Mouse (Mus musculus) lung, embryonic 16.5 days (tissue): ENCODE results near the gene Sult1b1. TPM values are rescaled to one million over a fixed set of nuclear protein-coding genes. Genes with fewer than 3 reads are reported as not detected.
"Not testable (repeated sequence)": the region's sequence is repeated elsewhere in the genome, so short reads cannot be mapped to it uniquely, and the experiment has no call there.

Experiments
- ATAC-seq: fragments of 200-750 bp; cut with Nextera tagmentation; 2 replicates; pipeline ENCODE4 v1.8.0; 2017; ENCODE audit warnings: low read depth, mild to moderate bottlenecking, moderate library complexity
- H3K27ac ChIP-seq: fragments of 300-500 bp; sonication (generic); 2 replicates; pipeline ENCODE4 v1.5.1; 2014; ENCODE audit warnings: mild to moderate bottlenecking, control low read depth, low read length
- H3K27me3 ChIP-seq: fragments of 300-500 bp; sonication (generic); 2 replicates; pipeline ENCODE4 v1.6.1; 2014; ENCODE audit warnings: low read depth, low read length, mixed read lengths; ENCODE audit not compliant: control insufficient read depth, insufficient read depth
- H3K36me3 ChIP-seq: fragments of 300-500 bp; sonication (generic); 2 replicates; pipeline ENCODE4 v1.6.1; 2014; ENCODE audit warnings: low read length; ENCODE audit not compliant: control insufficient read depth, insufficient read depth
- H3K4me1 ChIP-seq: fragments of 300-500 bp; sonication (generic); replicated peaks from 2 replicates; pipeline ENCODE4 v1.6.1; 2014; ENCODE audit warnings: low read length, mixed read lengths; ENCODE audit not compliant: control insufficient read depth, insufficient read depth
- H3K4me2 ChIP-seq: fragments of 300-500 bp; sonication (generic); 2 replicates; pipeline ENCODE4 v1.6.1; 2014; ENCODE audit warnings: low read depth, low read length, control low read depth
- H3K4me3 ChIP-seq: fragments of 300-500 bp; sonication (generic); 2 replicates; pipeline ENCODE4 v1.5.1; 2014; ENCODE audit warnings: mild to moderate bottlenecking, low read length, control low read depth
- H3K9ac ChIP-seq: fragments of 300-500 bp; sonication (generic); 2 replicates; pipeline ENCODE4 v1.6.1; 2014; ENCODE audit warnings: low read length, control low read depth
- H3K9me3 ChIP-seq: fragments of 300-500 bp; sonication (generic); 2 replicates; pipeline ENCODE4 v1.6.1; 2016; ENCODE audit warnings: low read length; ENCODE audit not compliant: control insufficient read depth
- WGBS: fragments of 180-500 bp; shearing (Covaris S2); extraction: QIAGEN DNeasy Blood & Tissue Kit; methylation state at CpG from one replicate; pipeline ENCODE4 v1.1.7; 2014; 5-methylcytosine and 5-hydroxymethylcytosine counted together
- polyA plus RNA-seq: library from polyadenylated mRNA; unstranded; fragments of >200 nt; fragmentation: Nextera tagmentation; extraction: Ambion mirVana; gene quantifications from 2 replicates; pipeline ENCODE4 v1.2.1, GENCODE M21; 2015

Sult1b1 gene
- polyA plus RNA-seq, 1 experiment from 2014 or later: not detected

DNA sequence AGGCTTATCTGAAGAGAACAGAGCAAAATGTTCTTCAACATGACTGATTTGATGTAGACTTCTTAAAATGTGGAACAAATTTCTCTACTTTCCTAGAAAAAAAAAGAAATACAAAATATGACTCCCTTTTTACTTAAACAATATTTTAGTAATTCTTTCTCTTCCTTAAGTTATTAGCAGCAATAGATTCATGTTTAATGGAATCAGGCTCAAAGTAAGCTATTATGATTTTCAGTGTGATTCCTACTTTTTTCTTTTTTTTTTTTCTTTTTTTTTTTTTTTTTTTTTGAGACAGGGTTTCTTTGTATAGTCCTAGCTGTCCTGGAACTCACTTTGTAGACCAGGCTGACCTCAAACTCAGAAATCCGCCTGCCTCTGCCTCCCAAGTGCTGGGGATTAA, 51.3 kb downstream of the Sult1b1 start, which contains the start of gene Gm43638:
TSS of gene Gm43638 (minus strand) at position 101 of the 400 bp plus-strand sequence.
- not testable (repeated sequence) for H3K36me3 ChIP-seq, H3K9me3 ChIP-seq, H3K27ac ChIP-seq, H3K27me3 ChIP-seq, H3K4me3 ChIP-seq, ATAC-seq, H3K4me1 ChIP-seq, H3K9ac ChIP-seq, H3K4me2 ChIP-seq
- WGBS: 65% methylated on average over 1 of the region's 1 CpGs

GRCm38 (mm10) chr5:87482160-87482559, 55.8 kb downstream of the Sult1b1 start, which contains the start of gene Ugt2a2:
TSS of gene Ugt2a2 (minus strand) at chr5:87482260.
- 73% methylated on average over 5 of the region's 5 CpGs for WGBS
- H3K4me3 ChIP-seq: no peak within 1 kb of the TSS
- no peak for ATAC-seq
- no peaks in the 10 kb centered on the region for H3K4me1 ChIP-seq
- H3K4me2 ChIP-seq: no peak within 1 kb of the TSS
- no peaks in the 10 kb centered on the region for H3K27me3 ChIP-seq
- H3K9ac ChIP-seq: no peak within 1 kb of the TSS
- no peaks in the 10 kb centered on the region for H3K9me3 ChIP-seq
- H3K27ac ChIP-seq: no peak within 1 kb of the TSS
- H3K36me3 ChIP-seq: no peaks in the 10 kb centered on the region

Other genes with a start within 250 kb of the Sult1b1 start
- not detected in 2 replicates for gene Ugt2a3, start 201.0 kb downstream of the Sult1b1 start, polyA plus RNA-seq
- not detected in 2 replicates for gene Ugt2b38, start 114.0 kb downstream of the Sult1b1 start, polyA plus RNA-seq
- gene Ugt2a2, start 55.9 kb downstream of the Sult1b1 start, polyA plus RNA-seq: not detected in 2 replicates
- not detected in 2 replicates for gene Gm43638, start 51.4 kb downstream of the Sult1b1 start, polyA plus RNA-seq
- gene Ugt2a1, start 47.3 kb downstream of the Sult1b1 start, polyA plus RNA-seq: not detected in 2 replicates
- gene Sult1d1, start 30.8 kb upstream of the Sult1b1 start, polyA plus RNA-seq: 0.14 TPM in 1 of 2 replicates, not detected in the other
- gene Sult1e1, start 53.4 kb upstream of the Sult1b1 start, polyA plus RNA-seq: not detected in 2 replicates
- not detected in 2 replicates for gene Csn1s1, start 128.0 kb upstream of the Sult1b1 start, polyA plus RNA-seq
- gene Csn2, start 161.4 kb upstream of the Sult1b1 start, polyA plus RNA-seq: 0.33 TPM in 1 of 2 replicates, not detected in the other
- not detected in 2 replicates for gene Csn1s2a, start 236.4 kb upstream of the Sult1b1 start, polyA plus RNA-seq